Mouse (Mus musculus): ENCODE measurements around the gene Tent5c.

Tent5c gene

DNA sequence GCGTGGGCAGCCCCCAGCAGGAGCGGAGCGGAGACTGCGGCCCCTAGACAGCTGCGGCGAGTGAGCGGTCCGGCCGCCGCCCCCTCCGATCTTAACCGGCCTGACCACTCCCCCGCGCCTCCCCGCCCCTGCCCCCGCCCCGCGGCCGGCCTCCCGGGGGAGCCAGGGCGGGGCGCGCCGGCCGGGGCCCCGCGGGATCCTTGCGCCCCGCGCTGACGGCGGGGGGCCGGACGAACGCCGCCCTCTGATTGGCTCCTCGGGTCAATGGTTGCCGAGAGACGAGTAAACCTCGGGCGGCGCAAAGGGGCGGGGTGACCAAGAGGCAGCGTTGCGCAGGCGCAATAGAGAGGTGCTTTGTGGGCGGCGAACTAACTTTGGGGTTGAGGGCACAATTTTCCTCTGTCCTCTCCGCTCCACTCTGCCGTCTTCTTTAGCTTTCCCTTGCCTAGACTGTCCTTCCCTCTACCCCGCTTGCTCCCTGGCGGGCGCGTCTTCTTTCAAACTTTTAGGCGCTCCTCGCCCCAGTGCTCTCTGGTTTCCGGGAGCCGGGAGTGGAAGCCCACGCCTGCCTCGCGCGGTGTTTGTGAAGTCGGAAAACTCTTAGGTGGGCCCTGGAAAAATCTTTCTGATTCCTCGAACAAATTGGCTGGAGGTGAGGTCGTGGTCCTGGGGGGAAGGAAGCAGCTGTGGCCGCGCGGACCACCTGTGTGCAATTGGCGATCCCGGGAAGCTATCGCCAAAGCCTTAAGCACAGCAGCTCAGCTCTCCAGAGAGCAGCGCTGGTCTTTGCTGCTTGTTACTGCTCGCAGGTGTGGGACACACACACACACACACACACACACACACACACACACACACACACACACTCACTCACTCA lies at the start of gene Tent5c:
Gene Tent5c (minus strand): TSS at position 192 of the 877 bp plus-strand sequence.
- DNase-seq (ENCODE audit: low spot score), result peak; percentile 90

DNA sequence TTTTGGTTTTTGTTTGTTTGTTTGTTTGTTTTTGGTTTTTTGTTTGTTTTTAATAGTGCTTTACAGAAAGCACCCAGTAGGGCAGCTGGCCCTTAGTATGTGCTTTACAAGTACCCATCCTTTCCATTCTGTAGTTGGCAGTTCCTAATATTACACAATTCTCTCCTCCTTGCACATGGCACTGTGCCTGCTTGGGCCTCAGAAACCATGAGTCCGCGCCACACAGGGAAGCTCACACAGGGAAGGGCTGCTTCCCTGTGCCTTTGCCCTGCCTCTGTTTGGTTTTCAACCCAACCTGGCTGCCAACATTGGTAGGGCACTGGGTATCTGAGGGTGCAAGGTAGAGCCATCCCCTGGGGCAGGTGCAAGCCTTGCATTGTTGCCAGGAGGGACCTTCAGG lies 47.6 kb upstream of the Tent5c start:
- DNase-seq (ENCODE audit: low spot score), result no peak

DNA sequence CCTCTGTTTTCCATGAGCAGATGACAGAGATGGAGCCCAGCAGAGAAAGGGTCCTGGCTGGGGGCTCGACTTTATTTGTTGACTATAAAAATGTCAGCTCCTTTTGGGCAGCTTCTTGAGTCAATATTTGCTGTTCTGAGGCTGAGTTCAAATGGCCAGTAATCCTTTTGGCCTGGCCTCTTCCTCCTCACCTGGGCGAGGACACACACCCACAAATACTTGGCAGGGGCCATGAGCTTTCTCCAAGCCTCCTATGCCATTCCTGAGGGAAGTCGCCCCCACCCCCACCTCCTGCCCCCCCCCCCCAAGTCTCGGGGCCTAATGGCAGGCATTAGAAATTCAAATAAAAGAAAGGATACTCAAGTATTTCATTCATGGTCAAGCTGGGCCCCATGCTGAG lies 46.8 kb upstream of the Tent5c start:
- DNase-seq (ENCODE audit: low spot score), result no peak

DNA sequence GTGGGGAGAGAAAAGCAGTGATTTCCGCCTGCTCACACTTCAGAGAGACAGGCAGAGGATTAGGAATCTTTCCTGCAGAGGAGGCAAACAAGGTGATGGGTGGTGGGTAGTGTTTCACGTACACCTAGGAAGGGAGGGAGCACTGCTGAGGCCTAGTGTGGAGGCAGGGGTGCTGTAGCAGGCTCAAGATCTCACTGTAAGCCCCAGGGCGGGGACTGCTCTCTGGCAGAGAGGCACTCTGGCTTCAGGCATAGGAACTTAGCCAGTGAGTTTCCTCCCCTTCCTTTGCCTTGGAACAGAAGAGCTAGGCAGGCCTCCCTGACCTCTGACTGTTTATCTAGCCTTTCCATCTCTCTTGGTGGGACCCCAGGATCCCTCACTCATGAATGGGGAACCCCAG lies 46.2 kb upstream of the Tent5c start:
- DNase-seq (ENCODE audit: low spot score), result no peak

DNA sequence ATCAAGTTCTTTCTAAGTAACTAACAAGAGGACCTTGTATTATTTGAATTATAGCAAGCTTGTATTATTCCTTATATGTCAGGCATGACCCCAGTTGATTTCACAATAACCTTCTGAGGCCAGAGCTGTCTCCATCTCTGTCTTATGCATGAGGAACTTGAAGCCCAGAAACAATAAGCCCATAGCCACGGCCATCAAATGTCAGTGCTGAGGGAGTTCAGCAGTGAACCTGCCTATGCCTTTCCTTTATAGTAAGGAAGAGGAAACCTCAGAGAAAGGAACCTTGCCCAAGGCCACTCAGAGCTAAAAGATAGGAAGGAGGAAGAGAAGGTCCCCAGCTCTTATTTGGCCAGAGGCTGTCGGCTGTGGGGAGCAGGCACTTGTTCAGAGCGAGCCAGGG lies 45.3 kb upstream of the Tent5c start:
- no peak for DNase-seq (ENCODE audit: low spot score)

DNA sequence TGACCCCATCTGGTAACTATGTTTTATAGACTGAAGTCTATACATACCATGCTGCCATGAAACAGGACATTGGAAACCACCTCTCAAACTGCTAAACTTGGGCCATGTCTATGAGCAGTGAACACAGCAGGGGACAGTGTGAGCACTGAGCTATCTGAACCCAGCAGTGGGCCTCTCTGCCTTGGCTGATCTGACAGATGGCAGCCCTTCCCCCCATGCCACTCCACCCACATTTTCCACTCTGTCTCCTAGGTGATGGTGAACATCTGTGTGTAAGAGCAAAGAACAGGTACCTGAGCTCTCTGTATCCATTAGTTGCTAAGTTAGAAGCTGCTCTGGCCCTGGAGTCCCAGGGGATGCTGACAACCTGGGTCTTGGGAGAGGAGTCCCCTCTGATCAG lies 44.3 kb upstream of the Tent5c start:
- DNase-seq (ENCODE audit: low spot score), result no peak

DNA sequence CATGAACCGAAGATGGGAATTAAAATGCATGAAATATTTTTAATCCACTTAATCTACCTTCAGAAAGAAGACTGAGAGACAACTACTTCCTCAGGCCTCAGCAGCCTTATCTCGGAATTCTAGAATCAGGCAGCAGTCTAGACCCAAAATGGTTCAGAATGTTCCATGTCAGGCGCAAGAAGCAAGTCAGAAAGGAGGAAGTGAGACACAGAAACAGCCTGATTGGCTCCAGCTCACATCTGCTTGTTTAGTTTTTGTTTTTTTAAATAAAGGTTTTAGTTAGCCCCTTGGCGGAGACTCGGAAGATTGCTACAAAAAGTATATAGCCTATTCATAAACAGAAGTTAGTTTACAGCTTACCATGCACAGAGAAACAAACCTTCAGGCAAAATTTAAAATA lies 41.8 kb upstream of the Tent5c start:
- no peak for DNase-seq (ENCODE audit: low spot score)

DNA sequence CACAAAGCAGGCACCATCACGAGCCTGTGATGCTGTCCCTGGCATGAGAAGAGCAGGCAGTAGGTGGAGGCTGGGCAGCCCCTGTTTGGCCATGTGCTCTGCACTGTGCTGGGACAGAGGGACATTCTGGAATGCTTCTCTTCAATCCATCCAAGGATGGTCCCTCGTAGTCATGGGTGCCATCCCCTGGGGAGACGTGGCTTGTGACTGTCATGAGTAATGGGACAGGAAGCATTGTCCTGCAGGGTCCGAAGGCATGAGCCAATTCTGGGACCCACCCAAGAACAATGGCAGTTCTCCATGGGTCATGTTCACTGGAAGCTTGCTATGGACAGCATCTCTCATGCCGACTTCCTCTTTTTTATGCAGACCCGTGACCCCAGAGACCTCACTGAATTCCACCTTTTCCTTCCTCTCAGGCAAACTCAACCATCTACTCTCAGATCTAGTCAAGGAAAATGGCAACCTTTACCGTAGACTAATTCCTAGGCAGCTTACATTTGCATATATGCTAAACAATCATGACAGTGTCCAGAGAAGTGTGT lies 41.2 kb upstream of the Tent5c start:
- DNase-seq (ENCODE audit: low spot score), result no peak

DNA sequence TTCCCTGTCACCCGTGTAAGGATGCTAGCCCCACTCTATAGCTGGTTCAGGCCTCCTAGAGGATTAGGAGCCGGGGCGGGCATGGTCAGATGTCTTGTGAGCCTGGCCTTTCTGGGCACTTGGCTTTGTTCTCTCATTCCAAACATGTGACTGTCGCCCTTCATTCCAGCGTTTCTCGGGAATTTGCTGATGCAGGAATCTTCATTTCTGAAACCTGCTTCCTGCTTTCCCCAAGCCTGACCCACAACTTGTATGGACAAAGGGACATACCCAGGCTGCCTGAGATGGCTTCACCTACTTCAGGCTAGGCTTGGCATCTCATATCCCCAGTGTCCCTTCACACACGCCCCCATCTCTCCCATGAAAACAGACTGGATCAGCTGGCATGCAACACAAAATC lies 33.5 kb upstream of the Tent5c start:
- no peak for DNase-seq (ENCODE audit: low spot score)

DNA sequence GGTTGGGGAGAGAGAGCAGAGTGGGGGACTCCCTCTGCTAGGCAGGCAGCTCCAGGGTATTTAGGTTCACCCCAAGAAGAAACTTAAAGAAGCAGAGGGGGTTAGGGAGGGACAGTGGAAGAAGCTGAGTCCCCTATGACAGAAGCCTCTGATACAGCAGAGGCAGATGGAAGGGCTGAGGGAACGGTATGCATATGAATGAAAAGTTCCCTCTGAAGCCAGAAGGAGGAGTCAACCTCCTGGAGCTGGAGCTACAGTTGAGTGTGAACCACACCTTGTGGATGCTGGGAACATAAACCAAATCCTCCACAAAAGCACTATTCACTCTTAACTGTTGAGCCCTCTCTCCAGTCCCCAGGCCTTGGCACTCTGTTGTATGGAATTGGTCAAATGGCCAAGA lies 32.5 kb upstream of the Tent5c start:
- DNase-seq (ENCODE audit: low spot score), result no peak

DNA sequence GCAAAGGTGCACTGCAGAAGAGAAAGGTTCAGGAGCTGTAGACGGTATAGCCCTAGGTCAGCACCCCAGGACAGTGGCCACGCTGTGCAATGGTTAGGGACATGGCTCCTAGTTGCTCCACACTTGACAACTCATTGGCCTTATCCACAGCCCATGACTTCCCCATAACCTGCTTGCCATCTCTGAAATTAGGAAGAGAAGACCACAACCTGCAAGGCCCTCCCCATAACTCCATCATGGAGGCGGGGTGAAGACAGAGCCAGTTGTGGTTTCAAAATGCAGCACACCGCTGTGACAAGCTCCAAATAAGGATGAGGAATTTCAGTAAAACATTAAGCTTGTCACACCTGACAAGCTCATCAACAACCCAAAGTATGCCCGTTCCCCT lies 26.6 kb upstream of the Tent5c start:
- no peak for DNase-seq (ENCODE audit: low spot score)

DNA sequence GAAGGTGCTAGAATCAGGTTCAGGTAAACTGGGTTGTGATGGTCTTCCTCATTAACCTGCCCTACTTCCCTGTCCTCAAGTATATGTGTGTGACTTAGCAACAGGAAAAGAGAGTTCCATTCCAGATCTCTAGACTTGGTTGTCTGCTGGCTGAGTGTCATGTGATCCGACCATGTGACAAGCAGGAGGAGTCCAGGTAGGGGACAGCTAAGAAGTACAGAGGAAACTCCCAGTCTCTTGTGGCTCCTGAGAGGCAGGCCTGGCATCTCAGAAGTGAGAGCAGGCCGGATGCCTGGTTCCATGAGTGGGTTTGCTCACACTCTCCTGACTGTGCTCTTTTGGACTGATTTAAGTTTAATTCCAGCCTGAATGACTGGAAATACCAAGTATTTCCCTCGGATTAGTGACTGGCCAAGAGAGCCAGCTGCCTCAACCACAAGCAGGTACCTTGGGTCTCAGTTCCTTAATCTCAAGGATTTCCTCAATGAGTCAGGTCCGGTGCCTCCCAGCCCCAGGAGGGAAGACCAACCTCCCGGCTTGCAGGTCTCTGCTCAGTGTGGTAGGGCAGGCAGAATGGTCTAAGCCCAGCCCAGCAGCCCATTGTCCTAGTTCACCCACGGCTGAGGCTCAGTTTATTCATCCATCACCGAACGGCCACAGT lies 26.1 kb upstream of the Tent5c start:
- no peak for DNase-seq (ENCODE audit: low spot score)

DNA sequence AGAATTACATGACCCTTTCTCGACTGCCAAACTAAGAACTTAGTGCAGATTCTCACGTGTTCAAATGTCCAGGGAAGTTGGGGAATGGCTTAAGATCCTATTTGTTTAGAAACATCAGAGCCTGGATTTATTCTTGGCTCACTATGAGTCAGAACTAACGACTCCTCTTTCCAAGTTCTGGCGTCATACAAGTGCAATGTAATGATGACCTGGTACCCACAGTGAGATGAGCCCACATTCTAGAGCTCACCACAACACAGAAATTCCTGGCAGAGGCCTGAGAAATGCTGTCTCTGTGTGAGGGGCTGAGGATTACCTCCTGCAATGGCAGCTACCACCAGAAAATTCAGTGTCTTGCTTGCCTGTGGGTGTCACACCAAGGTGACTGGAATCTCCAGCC lies 18.1 kb upstream of the Tent5c start:
- DNase-seq (ENCODE audit: low spot score), result no peak

DNA sequence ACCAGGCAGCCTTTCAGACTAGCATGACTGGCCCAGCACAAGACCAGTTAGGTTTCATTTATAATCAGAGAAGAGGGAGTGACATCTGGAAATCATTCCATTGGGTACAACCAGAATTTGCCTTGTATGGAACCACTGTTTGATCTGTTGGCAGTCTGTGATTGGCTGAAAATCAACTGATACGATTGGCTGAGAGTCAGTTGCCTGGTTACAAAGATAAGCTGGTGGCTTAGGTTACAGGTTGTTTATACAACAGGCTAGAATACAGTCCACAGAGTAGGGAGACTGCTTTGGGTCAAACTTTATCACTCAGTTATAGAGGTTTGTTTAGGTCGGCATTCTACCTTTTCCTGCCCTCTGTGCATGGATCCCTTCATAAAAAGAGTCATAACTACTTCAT lies 17.6 kb upstream of the Tent5c start:
- DNase-seq (ENCODE audit: low spot score), result no peak

DNA sequence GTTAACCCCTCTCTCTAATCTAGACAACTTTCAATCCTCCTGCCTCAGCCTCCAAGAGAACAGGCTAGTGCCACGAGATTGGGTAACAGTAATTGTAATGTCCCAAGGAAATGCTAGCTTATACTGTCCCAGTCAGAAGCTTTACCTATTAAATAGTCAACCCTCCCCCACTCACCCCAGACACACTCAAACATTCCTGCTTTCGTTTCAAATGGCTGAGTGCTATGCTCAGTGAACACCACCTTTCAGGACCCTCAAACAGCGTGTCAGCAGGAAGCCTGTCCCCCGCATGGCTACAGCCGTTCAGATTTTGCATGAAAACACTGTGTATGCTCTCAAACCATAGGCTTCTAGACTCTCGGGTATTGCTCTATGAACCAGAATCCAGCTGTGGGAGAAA lies 14.8 kb upstream of the Tent5c start:
- no peak for DNase-seq (ENCODE audit: low spot score)

DNA sequence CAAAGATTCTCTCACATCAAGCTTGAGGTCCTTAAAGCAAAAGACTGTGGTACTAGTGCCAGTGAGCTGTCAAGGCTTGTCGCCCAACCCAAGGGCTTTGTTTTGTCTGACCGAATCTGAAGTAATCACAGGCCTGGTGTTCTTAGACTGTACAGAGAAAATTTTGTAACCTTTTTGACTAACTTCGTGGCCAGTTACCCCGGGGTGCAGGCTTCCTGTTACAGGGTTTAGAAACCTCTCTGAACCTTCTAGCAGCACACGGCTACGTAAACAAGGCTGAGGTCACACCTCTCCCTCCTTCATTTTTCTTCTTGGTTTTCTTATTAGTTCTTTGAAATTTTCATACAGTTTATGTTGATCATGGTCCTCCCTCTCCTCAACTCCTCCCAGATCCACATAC lies 13.4 kb upstream of the Tent5c start:
- no peak for DNase-seq (ENCODE audit: low spot score)

DNA sequence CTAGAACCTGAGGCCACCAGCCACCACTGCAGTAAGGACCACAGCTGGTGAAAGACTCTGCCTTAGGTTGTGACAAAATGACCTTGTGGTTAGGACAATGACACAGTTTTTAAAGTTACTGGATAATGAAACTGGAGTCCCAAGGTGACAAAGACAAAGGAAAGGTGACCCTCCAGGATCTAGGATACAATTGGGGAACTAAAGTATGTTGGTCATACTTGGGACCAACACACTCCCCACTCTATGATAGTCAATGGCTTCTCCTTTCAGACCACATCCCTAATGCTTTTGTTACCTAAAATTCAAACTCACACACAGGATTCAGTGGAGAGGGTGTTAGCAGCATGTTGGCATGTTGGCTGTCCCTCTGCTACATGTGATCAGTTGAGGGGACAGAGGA lies 12.8 kb upstream of the Tent5c start:
- no peak for DNase-seq (ENCODE audit: low spot score)

DNA sequence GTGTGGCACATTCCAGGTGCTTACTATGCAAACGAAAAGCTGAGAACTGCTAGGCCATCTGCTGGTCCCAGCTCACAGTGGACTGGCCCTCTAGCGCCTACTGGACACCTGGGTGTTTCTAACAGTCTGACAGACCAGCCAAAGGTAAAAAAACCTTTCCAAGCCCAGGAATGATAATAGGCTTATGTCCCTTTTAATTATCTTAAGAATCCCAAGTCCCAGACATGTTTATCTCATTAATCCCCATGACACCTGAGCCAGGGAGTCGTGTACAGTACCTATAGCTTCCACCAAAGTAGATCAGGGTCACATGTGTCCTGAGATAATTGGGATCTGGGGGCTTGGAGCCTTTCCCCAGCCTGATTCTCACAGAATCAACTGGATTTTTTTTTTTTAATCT lies 7.0 kb upstream of the Tent5c start:
- no peak for DNase-seq (ENCODE audit: low spot score)

DNA sequence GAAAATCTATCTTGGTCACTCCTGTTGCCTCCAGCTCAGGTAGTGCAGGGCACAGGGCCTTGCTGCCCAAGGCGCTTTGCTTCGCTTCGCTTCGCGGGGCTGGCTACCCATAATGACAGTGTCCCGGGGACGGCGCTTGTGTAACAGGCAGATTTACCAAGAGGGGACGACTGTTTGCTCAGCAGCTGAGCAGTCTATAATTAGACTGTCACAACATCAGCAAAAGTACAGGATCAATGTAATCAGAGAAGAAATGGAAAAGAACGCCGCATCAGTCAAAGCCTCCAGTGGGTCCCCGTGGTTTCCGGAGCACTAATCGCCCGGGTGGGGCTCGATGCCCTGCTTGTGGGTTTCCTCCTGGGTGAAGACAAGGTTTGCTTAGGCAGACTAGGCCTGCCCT lies 6.3 kb upstream of the Tent5c start:
- no peak for DNase-seq (ENCODE audit: low spot score)

DNA sequence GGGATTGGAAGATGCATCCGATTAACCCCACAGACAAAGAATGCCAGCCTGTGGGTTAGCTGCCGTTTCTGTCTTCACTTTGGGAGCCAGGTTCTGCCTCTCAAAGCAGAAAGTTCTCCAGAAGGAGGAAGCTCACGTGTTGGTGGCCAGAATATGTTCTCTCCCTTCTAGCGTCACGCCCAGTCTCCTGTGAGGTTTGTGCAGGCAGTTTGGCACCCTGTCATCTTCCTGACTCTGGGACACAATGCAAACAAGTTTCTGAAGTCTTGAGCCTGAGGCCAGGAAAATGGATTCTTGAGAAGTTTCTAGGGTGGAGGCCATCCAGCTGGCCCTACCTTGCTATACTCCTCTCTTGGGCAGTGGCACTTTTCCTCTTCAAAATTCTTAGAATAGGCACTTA lies 5.8 kb upstream of the Tent5c start:
- no peak for DNase-seq (ENCODE audit: low spot score)

DNA sequence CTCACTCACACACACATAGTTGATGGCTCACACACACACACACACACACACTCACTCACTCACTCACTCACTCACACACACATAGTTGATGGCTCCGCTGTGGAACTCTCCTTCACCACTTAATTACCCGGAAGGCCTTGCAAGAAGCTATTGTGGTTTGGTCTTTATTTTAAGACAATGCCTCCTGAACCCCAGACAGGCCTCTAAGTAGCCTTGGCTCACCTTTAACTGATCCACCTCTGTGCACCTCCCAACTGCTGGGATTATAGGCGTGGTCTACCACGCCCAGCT lies 831 bp upstream of the Tent5c start:
- DNase-seq (ENCODE audit: low spot score), result no peak

DNA sequence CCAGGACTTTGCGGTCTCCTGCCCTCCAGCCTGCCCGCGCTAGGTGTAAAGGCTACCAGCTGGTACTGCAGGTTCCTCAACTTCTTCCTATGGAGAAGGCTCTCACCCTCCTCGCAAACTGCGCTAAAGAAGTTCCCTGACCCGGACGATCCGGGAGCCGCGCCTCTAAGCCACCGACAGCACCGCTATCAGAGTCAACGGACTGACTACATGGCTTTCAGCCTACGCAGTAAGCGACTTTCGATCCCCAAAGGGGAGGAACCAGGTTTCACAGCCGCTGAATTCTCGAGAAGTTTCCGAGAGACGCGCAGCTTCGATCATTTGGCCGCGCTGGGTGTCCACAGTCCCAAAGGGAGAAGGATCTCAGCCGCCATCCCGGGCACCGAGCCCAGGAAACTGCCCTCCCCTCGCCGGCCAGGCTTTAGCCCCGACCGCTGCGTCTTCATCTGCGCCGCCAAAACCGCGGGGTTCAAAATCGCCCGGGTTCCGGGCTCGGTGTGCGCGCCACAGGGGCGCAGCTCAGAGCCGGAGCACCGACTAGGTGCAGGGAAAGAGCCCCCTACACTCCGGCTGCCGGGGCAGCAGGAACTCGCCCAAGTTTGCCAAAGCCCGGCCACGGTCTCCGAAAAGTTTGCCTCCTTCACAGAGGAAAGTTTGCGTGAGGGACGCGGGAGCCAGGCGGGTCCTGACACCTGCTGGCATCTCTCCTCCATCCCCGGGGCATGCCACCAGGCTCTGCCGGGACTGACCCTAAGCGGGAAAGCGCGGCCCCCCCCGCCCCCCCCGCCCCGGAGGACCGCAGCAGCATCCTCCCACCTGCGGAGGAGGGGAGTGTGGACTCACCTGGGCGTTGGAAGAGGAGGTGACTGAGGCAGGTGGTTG lies 632 bp downstream of the Tent5c start:
- DNase-seq (ENCODE audit: low spot score), result peak; percentile 21

DNA sequence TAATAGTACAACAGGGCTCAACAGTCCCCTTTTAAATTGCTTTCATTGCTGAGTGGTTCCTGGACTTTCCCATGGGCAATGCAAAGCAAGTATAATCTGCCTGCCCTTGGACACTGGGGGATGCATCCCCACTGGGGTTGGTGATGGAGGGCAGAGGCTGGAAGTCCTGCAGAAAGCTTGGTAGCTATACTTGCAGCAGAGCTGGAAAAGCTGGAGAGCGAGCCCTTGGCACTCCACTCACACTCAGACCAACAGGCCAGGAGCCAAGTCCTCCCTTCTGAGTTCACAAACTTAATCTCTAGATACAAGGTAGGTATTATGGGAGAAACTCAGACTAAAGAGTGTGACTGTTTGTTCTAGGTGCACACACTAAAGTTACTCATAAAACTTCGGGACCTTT lies 2.1 kb downstream of the Tent5c start:
- no peak for DNase-seq (ENCODE audit: low spot score)
